Mouse (Mus musculus) heart, postnatal 4 days (tissue): ENCODE data around the gene Spam1. TPM values are rescaled to one million over a fixed set of nuclear protein-coding genes. Genes with fewer than 3 reads are reported as not detected.

Experiments used
- DNase-seq: peaks from one replicate; pipeline ENCODE4 v3.0.0; 2021
- total RNA-seq, 2 experiments: library from RNA; stranded (reverse); gene quantifications; 2 replicates each; pipeline ENCODE4 v1.2.3; 2021

Gene Spam1
- not detected for total RNA-seq

- no peak for DNase-seq
Observed at GRCm38 (mm10) chr6:24790888-24791287, at the start of gene Spam1. Gene Spam1 (plus strand): TSS chr6:24791188.

GRCm38 (mm10) chr6:24748029-24748428 lies 43.0 kb upstream of the Spam1 start, which contains the start of gene Hyal4:
Gene Hyal4 (plus strand): TSS chr6:24748329.
- no peak for DNase-seq

GRCm38 (mm10) chr6:24759281-24759680 lies 31.7 kb upstream of the Spam1 start:
- no peak for DNase-seq

GRCm38 (mm10) chr6:24766261-24766660 lies 24.7 kb upstream of the Spam1 start:
- DNase-seq = no peak

GRCm38 (mm10) chr6:24779182-24779581 lies 11.8 kb upstream of the Spam1 start:
- no peak for DNase-seq

GRCm38 (mm10) chr6:24822070-24822469 lies 31.1 kb downstream of the Spam1 start:
- no peak for DNase-seq

Other genes starting within 250 kb of the Spam1 start
- 100 to 1,000 TPM; 183 to 207 TPM for gene Lmod2, start 193.4 kb upstream of the Spam1 start, total RNA-seq
- gene Wasl, start 126.2 kb upstream of the Spam1 start, total RNA-seq = 10 to 100 TPM; 33.8 to 34.7 TPM
- gene Hyal6, start 57.9 kb upstream of the Spam1 start, total RNA-seq = not detected
- not detected for gene Hyal4, start 42.9 kb upstream of the Spam1 start, total RNA-seq
- not detected for gene Hyal5, start 66.8 kb downstream of the Spam1 start, total RNA-seq
- gene Tmem229a, start 165.1 kb downstream of the Spam1 start, total RNA-seq = under 1 TPM; 0.09 to 0.19 TPM